8 mouse cellular contexts compared by ENCODE assay signal in the genomic region with DNA sequence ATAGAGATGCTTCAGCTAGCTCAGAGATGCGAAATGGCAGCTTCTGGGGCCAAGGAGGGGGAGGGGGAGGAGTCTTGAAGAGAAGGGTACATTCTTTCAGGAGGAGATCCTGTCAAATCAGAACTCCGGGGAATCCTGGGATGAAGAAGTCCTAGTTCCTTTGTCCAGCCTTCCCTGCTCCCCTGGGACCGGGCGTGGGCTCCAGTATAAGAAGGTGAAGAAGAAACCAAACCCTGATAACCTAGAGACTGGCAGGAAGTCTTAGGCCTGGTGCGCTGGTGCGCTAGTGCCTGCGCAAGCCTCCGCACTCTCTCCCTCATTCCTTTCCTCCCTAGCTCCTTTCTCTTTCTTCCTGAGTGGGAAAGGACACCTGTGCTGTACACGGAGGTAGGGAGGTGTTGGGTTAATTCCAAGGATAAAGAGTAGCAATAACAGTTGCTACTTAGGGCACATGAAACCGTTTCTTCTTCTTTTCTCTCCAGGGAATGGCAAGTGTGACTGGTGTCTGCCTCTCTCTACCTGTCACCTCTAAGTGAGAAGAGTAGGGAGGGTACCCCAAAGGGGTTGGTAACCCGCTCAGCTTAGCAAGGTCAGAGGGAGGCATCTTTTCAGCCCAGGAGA. TPM values are rescaled to one million over a fixed set of nuclear protein-coding genes. Genes with fewer than 3 reads are reported as not detected.
DNase-seq lines count a peak whose midpoint lies in the region; ATAC-seq and TF ChIP-seq lines count a peak whose summit lies in the region.

No protein-coding gene starts in this region.

- H3K4me3 ChIP-seq in cerebellum, adult 2 months (replicated peaks; ENCODE audit: insufficient read depth, low read depth, low read length): peak overlapping the region; percentile 71
- peak overlapping the region; percentile 95 for H3K4me3 ChIP-seq in limb, embryonic 15.5 days
- H3K4me3 ChIP-seq in olfactory bulb, adult 2 months (ENCODE audit: insufficient read depth, low read depth, low read length): peak overlapping the region; percentile 80

- H3K9ac ChIP-seq in limb, embryonic 15.5 days: peak overlapping the region; percentile 83; the same call in 1 of the 2 replicates

- H3K9me3 ChIP-seq in limb, embryonic 15.5 days: no peaks in the 10 kb centered on the region

- H3K4me2 ChIP-seq in limb, embryonic 15.5 days: peak overlapping the region; percentile 92

- WGBS in cerebellum, adult 2 months: 28% methylated on average over 11 of the region's 11 CpGs
- 12% methylated on average over 11 of the region's 11 CpGs for WGBS in limb, embryonic 15.5 days
- WGBS in olfactory bulb, adult 2 months: 59% methylated on average over 11 of the region's 11 CpGs

- peaks cover 10% of the 10 kb centered on the region for H3K4me1 ChIP-seq in cerebellum, adult 2 months (ENCODE audit: control insufficient read depth, insufficient read depth, low read length)
- peaks cover 20% of the 10 kb centered on the region for H3K4me1 ChIP-seq in limb, embryonic 15.5 days
- peaks cover 8% of the 10 kb centered on the region for H3K4me1 ChIP-seq in olfactory bulb, adult 2 months (ENCODE audit: control insufficient read depth, insufficient read depth, low read length)

- no peak for TF ChIP-seq POLR2A in cerebellum, adult 2 months (IDR thresholded peaks at IDR 0.05; ENCODE audit: borderline replicate concordance, insufficient read depth, low read length)
- TF ChIP-seq POLR2A in olfactory bulb, adult 2 months (IDR thresholded peaks at IDR 0.05; ENCODE audit: insufficient read depth, low read depth, low read length): no peak

- DNase-seq in cerebellum, adult 2 months: peak in 1 of 2 experiments; percentile 35
- DNase-seq in cerebellum, adult 11-12 months: no peak
- peak; percentile 31 to 45 for DNase-seq in B cell, adult 2 months
- no peak for DNase-seq in left cerebral cortex, adult 9 months (ENCODE audit: low spot score in 2 of 2)
- no peak for DNase-seq in frontal cortex, postnatal 10 days (ENCODE audit: low spot score in 2 of 2)

- H3K36me3 ChIP-seq in limb, embryonic 15.5 days: peaks cover 32% of the 10 kb centered on the region

- TF ChIP-seq CTCF in cerebellum, adult 2 months (IDR thresholded peaks at IDR 0.05; ENCODE audit: borderline replicate concordance, insufficient read depth, low read depth, low read length): no peak
- TF ChIP-seq CTCF in olfactory bulb, adult 2 months (IDR thresholded peaks at IDR 0.05; ENCODE audit: insufficient read depth, low read depth, low read length): no peak

- H3K27me3 ChIP-seq in cerebellum, adult 2 months (ENCODE audit: control insufficient read depth, insufficient read depth, low read length): no peaks in the 10 kb centered on the region
- H3K27me3 ChIP-seq in limb, embryonic 15.5 days: no peaks in the 10 kb centered on the region

- H3K27ac ChIP-seq in cerebellum, adult 2 months (ENCODE audit: insufficient read depth, low read length): no peak overlapping the region
- no peak overlapping the region for H3K27ac ChIP-seq in limb, embryonic 15.5 days
- H3K27ac ChIP-seq in olfactory bulb, adult 2 months (ENCODE audit: insufficient read depth, low read depth, low read length): no peak overlapping the region

- 0 out of 2 replicates have a peak, but pooled peaks have one; percentile 0 for ATAC-seq in erythroid progenitor cell, adult 5-6 weeks (replicated peaks; ENCODE audit: low FRiP score, poor library complexity, severe bottlenecking)
- ATAC-seq in limb, embryonic 15.5 days (ENCODE audit: insufficient number of reproducible peaks, low FRiP score, low TSS enrichment, low read depth): no peak

RNA-seq across cellular contexts. Expression of gene Esyt1, which starts 1.4 kb away (rescaled TPM):
- 36.3 and 37.3 TPM in 2 replicates for polyA plus RNA-seq in cerebellum, adult 2 months (2012; rRNA removed)
- total RNA-seq in erythroid progenitor cell, adult 5-6 weeks (2015; ENCODE audit: low replicate concordance): 23.4 and 27.2 TPM in 2 replicates
- 29.7 and 30.8 TPM in 2 replicates for total RNA-seq in erythroid progenitor cell, adult 5-6 weeks (2017; ENCODE audit: low replicate concordance)
- polyA plus RNA-seq in limb, embryonic 15.5 days (2015; fragmentation: Nextera tagmentation; extraction: Ambion mirVana): 42.8 and 44.9 TPM in 2 replicates
- not detected in 2 replicates for polyA plus RNA-seq in olfactory bulb, adult 2 months (2012; ENCODE audit: insufficient read depth, insufficient read length, low replicate concordance, missing spikeins)

RNA-seq across cellular contexts. Expression of gene Zc3h10, which starts 23.4 kb away (rescaled TPM):
- polyA plus RNA-seq in cerebellum, adult 2 months (2012; rRNA removed): 15.4 and 18.7 TPM in 2 replicates
- total RNA-seq in erythroid progenitor cell, adult 5-6 weeks (2015; ENCODE audit: low replicate concordance): 0.72 and 2.9 TPM in 2 replicates
- 5.9 and 6.4 TPM in 2 replicates for total RNA-seq in erythroid progenitor cell, adult 5-6 weeks (2017; ENCODE audit: low replicate concordance)
- polyA plus RNA-seq in limb, embryonic 15.5 days (2015; fragmentation: Nextera tagmentation; extraction: Ambion mirVana): 13.2 and 15.4 TPM in 2 replicates
- not detected in 2 replicates for polyA plus RNA-seq in olfactory bulb, adult 2 months (2012; ENCODE audit: insufficient read depth, insufficient read length, low replicate concordance, missing spikeins)

RNA-seq across cellular contexts. Expression of gene Rpl41, which starts 24.9 kb away (rescaled TPM):
- polyA plus RNA-seq in cerebellum, adult 2 months (2012; rRNA removed): 1,271 and 1,490 TPM in 2 replicates
- 1,611 and 1,688 TPM in 2 replicates for total RNA-seq in erythroid progenitor cell, adult 5-6 weeks (2015; ENCODE audit: low replicate concordance)
- 704 and 1,169 TPM in 2 replicates for total RNA-seq in erythroid progenitor cell, adult 5-6 weeks (2017; ENCODE audit: low replicate concordance)
- polyA plus RNA-seq in limb, embryonic 15.5 days (2015; fragmentation: Nextera tagmentation; extraction: Ambion mirVana): 3,349 and 4,229 TPM in 2 replicates
- polyA plus RNA-seq in olfactory bulb, adult 2 months (2012; ENCODE audit: insufficient read depth, insufficient read length, low replicate concordance, missing spikeins): not detected in 2 replicates

RNA-seq across cellular contexts. Expression of gene Myl6b, which starts 25.7 kb away (rescaled TPM):
- 28.9 and 36.1 TPM in 2 replicates for polyA plus RNA-seq in cerebellum, adult 2 months (2012; rRNA removed)
- 4.0 TPM in 1 of 2 replicates, not detected in the other for total RNA-seq in erythroid progenitor cell, adult 5-6 weeks (2015; ENCODE audit: low replicate concordance)
- total RNA-seq in erythroid progenitor cell, adult 5-6 weeks (2017; ENCODE audit: low replicate concordance): 0.51 TPM in 1 of 2 replicates, not detected in the other
- polyA plus RNA-seq in limb, embryonic 15.5 days (2015; fragmentation: Nextera tagmentation; extraction: Ambion mirVana): 4.7 and 7.4 TPM in 2 replicates
- not detected in 2 replicates for polyA plus RNA-seq in olfactory bulb, adult 2 months (2012; ENCODE audit: insufficient read depth, insufficient read length, low replicate concordance, missing spikeins)

RNA-seq across cellular contexts. Expression of gene Myl6, which starts 30.3 kb away (rescaled TPM):
- 1,381 and 1,434 TPM in 2 replicates for polyA plus RNA-seq in cerebellum, adult 2 months (2012; rRNA removed)
- 353 and 444 TPM in 2 replicates for total RNA-seq in erythroid progenitor cell, adult 5-6 weeks (2015; ENCODE audit: low replicate concordance)
- total RNA-seq in erythroid progenitor cell, adult 5-6 weeks (2017; ENCODE audit: low replicate concordance): 506 and 519 TPM in 2 replicates
- 1,269 and 1,341 TPM in 2 replicates for polyA plus RNA-seq in limb, embryonic 15.5 days (2015; fragmentation: Nextera tagmentation; extraction: Ambion mirVana)
- not detected in 2 replicates for polyA plus RNA-seq in olfactory bulb, adult 2 months (2012; ENCODE audit: insufficient read depth, insufficient read length, low replicate concordance, missing spikeins)

Comparison
In these comparisons a context has a peak if more than half of its experiments do, and no peak if none do; other contexts are left out.
1. DNase-seq: peak in B cell, adult 2 months (2 of 2); none in cerebellum, adult 11-12 months (single experiment), left cerebral cortex, adult 9 months (0 of 2) and frontal cortex, postnatal 10 days (0 of 2).
2. RNA of gene Esyt1, which starts 1.4 kb away (polyA plus RNA-seq): 42.8 to 44.9 TPM in limb, embryonic 15.5 days and 36.3 to 37.3 TPM in cerebellum, adult 2 months; not detected in olfactory bulb, adult 2 months; every median in the first group is over 10 times any median in the second.
3. Peak in every context shown above with its lines, with median percentiles within 50 percentile points of each other: H3K4me3 ChIP-seq.